Mouse (Mus musculus) MEL (cell line): Measurements from ENCODE around the gene Arhgef25. TPM values are rescaled to one million over a fixed set of nuclear protein-coding genes. Genes with fewer than 3 reads are reported as not detected.
"Not testable (repeated sequence)": the region's sequence is repeated elsewhere in the genome, so short reads cannot be mapped to it uniquely, and the experiment has no call there.

Experiments
- DNase-seq: peaks from one replicate; pipeline ENCODE4 v3.0.0; 2011; ENCODE audit warnings: low read depth, low spot score
- H3K27ac ChIP-seq: 2 replicates; pipeline ENCODE4 v1.5.1; 2012; ENCODE audit warnings: low read depth, mild to moderate bottlenecking, control low read depth, low read length, moderate library complexity; ENCODE audit not compliant: control insufficient read depth
- H3K27me3 ChIP-seq, 2 experiments: fragments of 150-350 bp in 1 of 2; sonication (generic) in 1 of 2; 2 replicates each; pipeline ENCODE4 v1.6.1; 2012; ENCODE audit warnings: low read length in 2 of 2, mild to moderate bottlenecking in 2 of 2, improper control_type of control experiment in 1 of 2, moderate library complexity in 1 of 2; ENCODE audit not compliant: insufficient read depth in 2 of 2, control insufficient read depth in 1 of 2
- H3K36me3 ChIP-seq, 2 experiments: 2 replicates each; pipeline ENCODE4 v1.6.1; 2012 to 2014; ENCODE audit warnings: low read length in 2 of 2, improper control_type of control experiment in 1 of 2, inconsistent platforms in 1 of 2, mild to moderate bottlenecking in 1 of 2; ENCODE audit not compliant: insufficient read depth in 2 of 2, control insufficient read depth in 1 of 2
- H3K4me1 ChIP-seq, 2 experiments: fragments of 150-350 bp in 1 of 2; sonication (generic) in 1 of 2; 2 replicates each; pipeline ENCODE4 v1.6.1; 2012; ENCODE audit warnings: low read length in 2 of 2, improper control_type of control experiment in 1 of 2, mild to moderate bottlenecking in 1 of 2; ENCODE audit not compliant: insufficient read depth in 2 of 2, control insufficient read depth in 1 of 2
- H3K4me3 ChIP-seq, 2 experiments: fragments of 150-350 bp in 1 of 2; sonication (generic) in 1 of 2; 2 replicates each; pipeline ENCODE4 v1.5.1; 2012; ENCODE audit warnings: low read depth in 2 of 2, low read length in 2 of 2, mild to moderate bottlenecking in 2 of 2, moderate library complexity in 2 of 2, control low read depth in 1 of 2, improper control_type of control experiment in 1 of 2; ENCODE audit not compliant: control insufficient read depth in 1 of 2, insufficient read depth in 1 of 2
- H3K79me2 ChIP-seq: 2 replicates; pipeline ENCODE4 v1.6.1; 2012; ENCODE audit warnings: mild to moderate bottlenecking, low read length, moderate library complexity; ENCODE audit not compliant: control insufficient read depth, poor library complexity, insufficient read depth
- H3K9ac ChIP-seq: 2 replicates; pipeline ENCODE4 v1.6.1; 2012; ENCODE audit warnings: low read depth, mild to moderate bottlenecking, control low read depth, low read length, moderate library complexity; ENCODE audit not compliant: control insufficient read depth, poor library complexity, severe bottlenecking
- H3K9me3 ChIP-seq: fragments of 150-350 bp; sonication (generic); replicated peaks from 2 replicates; pipeline ENCODE4 v1.6.1; 2012; ENCODE audit warnings: mild to moderate bottlenecking, low read length, improper control_type of control experiment, moderate library complexity; ENCODE audit not compliant: insufficient read depth
- EP300 ChIP-seq, 2 experiments: IDR thresholded peaks; 2 replicates each; pipeline ENCODE4 v1.6.1; 2011; ENCODE audit warnings: improper control_type of control experiment in 2 of 2, low read length in 2 of 2, low read depth in 1 of 2, mild to moderate bottlenecking in 1 of 2
- GABPA ChIP-seq: IDR thresholded peaks from 2 replicates; pipeline ENCODE4 v1.6.1; 2012; ENCODE audit warnings: low read depth, mild to moderate bottlenecking, inconsistent platforms, low read length, improper control_type of control experiment, moderate library complexity
- MXI1 ChIP-seq: IDR thresholded peaks from 2 replicates; pipeline ENCODE4 v1.6.1; 2011; ENCODE audit warnings: mild to moderate bottlenecking, low read depth, low read length, improper control_type of control experiment
- MYC ChIP-seq: IDR thresholded peaks from 2 replicates; pipeline ENCODE4 v1.6.1; 2011; ENCODE audit warnings: low read depth, mild to moderate bottlenecking, low read length, improper control_type of control experiment, moderate library complexity
- NELFE ChIP-seq: IDR thresholded peaks from 2 replicates; pipeline ENCODE4 v1.6.1; 2011; ENCODE audit warnings: low read depth, low read length, improper control_type of control experiment
- RAD21 ChIP-seq: IDR thresholded peaks from 2 replicates; pipeline ENCODE4 v1.6.1; 2011; ENCODE audit warnings: mild to moderate bottlenecking, low read depth, low read length, improper control_type of control experiment
- SIN3A ChIP-seq: IDR thresholded peaks from 2 replicates; pipeline ENCODE4 v1.6.1; 2012; ENCODE audit warnings: low read length, improper control_type of control experiment, inconsistent platforms
- TBP ChIP-seq: IDR thresholded peaks from 2 replicates; pipeline ENCODE4 v1.8.0; 2011; ENCODE audit warnings: low read depth, low read length, improper control_type of control experiment
- USF2 ChIP-seq, 2 experiments: IDR thresholded peaks; 2 replicates each; pipeline ENCODE4 v1.6.1; 2011 to 2012; ENCODE audit warnings: improper control_type of control experiment in 2 of 2, low read length in 2 of 2, borderline replicate concordance in 1 of 2, inconsistent platforms in 1 of 2, low read depth in 1 of 2, mild to moderate bottlenecking in 1 of 2; ENCODE audit not compliant: insufficient read depth in 1 of 2
- ZKSCAN1 ChIP-seq: IDR thresholded peaks from 2 replicates; pipeline ENCODE4 v1.6.1; 2012; ENCODE audit warnings: low read depth, mild to moderate bottlenecking, inconsistent platforms, low read length, improper control_type of control experiment, moderate library complexity
- ZNF384 ChIP-seq: IDR thresholded peaks from 2 replicates; pipeline ENCODE4 v1.6.1; 2012; ENCODE audit warnings: low read depth, mild to moderate bottlenecking, inconsistent platforms, low read length, improper control_type of control experiment
- polyA plus RNA-seq, 2 experiments: library from polyadenylated mRNA; stranded (reverse) in 1 of 2; unstranded in 1 of 2; fragments of >175 nt in 1 of 2; fragments of >200 nt in 1 of 2; gene quantifications; 2 replicates each; pipeline versions ENCODE4 v1.2.1 to v1.2.4; 2012; ENCODE audit warnings: low replicate concordance in 2 of 2, low read depth in 1 of 2; ENCODE audit not compliant: insufficient read length in 2 of 2, insufficient read depth in 1 of 2, missing spikeins in 1 of 2
- total RNA-seq: library from RNA; depleted of rRNA; stranded (reverse); fragments of 300-350 nt; gene quantifications from 2 replicates; pipeline ENCODE4 v1.2.3, GENCODE M21; 2012

Gene Arhgef25
- total and polyA plus RNA-seq, 3 experiments: 16.9 to 44.6 TPM; not detected in 1

DNA sequence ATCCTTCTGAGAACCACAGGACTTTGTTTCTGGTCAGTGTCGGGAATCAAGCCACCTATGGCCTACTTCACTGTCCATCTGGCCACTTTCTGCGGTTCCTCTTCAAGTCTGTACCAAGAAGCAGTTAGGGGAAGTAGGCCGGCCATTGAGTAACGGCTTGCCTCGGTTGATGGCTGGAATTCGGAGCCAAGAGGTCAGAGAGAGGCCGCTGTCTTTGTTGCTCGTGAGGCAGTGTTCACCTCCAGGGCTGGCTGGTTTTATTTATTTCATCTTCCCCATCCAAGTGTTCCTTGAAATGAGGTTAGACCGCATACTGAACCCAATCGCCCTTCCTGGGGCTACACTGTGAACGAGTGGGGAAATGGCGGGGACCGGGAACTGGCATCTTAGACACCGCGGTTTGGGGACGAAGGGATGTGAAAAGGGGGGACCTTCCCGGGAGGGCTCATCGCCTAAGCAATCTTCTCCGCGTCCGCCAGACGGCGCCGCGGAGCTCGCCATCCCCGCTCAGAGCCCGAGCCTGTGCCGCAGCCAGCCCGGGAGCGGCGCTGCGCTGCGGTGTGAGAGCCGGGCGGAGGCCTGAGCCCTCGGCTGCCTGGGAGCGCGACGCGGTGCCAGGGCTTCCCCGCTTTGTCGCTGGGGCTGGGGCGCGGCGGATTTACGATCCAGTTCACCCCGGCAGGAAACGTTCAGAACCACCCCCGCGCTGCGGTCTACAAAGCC is 25.1 kb downstream of the Arhgef25 start, which contains the start of gene B4galnt1 (continued):
- TF ChIP-seq GABPA (no peak), USF2 (IDR thresholded peaks at IDR 0.05; ENCODE audit: borderline replicate concordance in 1 of 2, insufficient read depth in 1 of 2, low read depth in 1 of 2, low read length in 2 of 2) (no peak), NELFE (peak; percentile 44; the same call in 1 of the 2 replicates), SIN3A (no peak)
- TF ChIP-seq, all 39 proteins: peak for 17

GRCm38 (mm10) chr10:127164190-127164589 is 25.7 kb downstream of the Arhgef25 start:
- Histone ChIP-seq H3K4me1 (peaks cover 2 to 19% of the 10 kb centered on the region in 2 experiments; a peak in 3 of 4 replicates), H3K79me2 (peaks cover 26% of the 10 kb centered on the region), H3K27ac (peak overlapping the region; percentile 88), H3K4me3 (peak overlapping the region; percentile 67 to 68), H3K9me3 (no peaks in the 10 kb centered on the region), H3K27me3 (no peaks in the 10 kb centered on the region), H3K9ac (peak overlapping the region; percentile 91), H3K36me3 (peaks cover 2 to 15% of the 10 kb centered on the region in 2 experiments; a peak in 2 of 4 replicates)
- TF ChIP-seq GABPA (no peak), TBP (peak; percentile 94)
- no peak for DNase-seq

DNA sequence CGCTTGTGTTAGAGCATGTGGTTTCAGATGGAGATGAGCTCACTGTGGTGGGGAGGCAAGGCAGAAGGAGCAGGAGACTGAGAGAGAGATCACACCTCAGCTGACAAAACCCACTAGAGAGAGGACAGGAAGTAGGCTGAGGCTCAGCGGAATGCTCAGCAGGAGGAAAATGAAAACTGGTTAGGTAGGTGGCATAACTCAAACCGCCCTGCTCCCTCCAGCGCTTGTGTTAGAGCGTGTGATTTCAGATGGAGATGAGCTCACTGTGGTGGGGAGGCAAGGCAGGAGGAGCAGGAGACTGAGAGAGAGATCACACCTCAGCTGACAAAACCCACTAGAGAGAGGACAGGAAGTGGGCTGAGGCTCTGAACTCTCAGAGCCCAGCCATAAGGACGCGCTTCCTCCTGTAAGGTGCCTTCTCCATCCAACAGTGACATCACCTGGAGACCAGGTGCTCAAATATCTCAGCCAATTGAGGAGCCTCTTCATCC is 27.1 kb downstream of the Arhgef25 start:
- Histone ChIP-seq H3K4me1 (peaks cover 2 to 23% of the 10 kb centered on the region in 2 experiments; a peak in 3 of 4 replicates), H3K79me2 (peaks cover 24% of the 10 kb centered on the region), H3K36me3 (peaks cover 0 to 15% of the 10 kb centered on the region in 2 experiments; a peak in 2 of 4 replicates)
- not testable (repeated sequence) for DNase-seq, H3K9ac ChIP-seq, H3K9me3 ChIP-seq, H3K27ac ChIP-seq, H3K4me3 ChIP-seq, H3K27me3 ChIP-seq

- no peak overlapping the region for H3K4me3 ChIP-seq
- peak; percentile 60 for DNase-seq
- no peak overlapping the region for H3K9ac ChIP-seq
- peaks cover 2 to 20% of the 10 kb centered on the region in 2 experiments; a peak in 3 of 4 replicates for H3K4me1 ChIP-seq
- H3K27me3 ChIP-seq: no peaks in the 10 kb centered on the region
- H3K9me3 ChIP-seq: no peaks in the 10 kb centered on the region
- H3K36me3 ChIP-seq: peaks cover 0 to 15% of the 10 kb centered on the region in 2 experiments; a peak in 2 of 4 replicates
- H3K79me2 ChIP-seq: peaks cover 11% of the 10 kb centered on the region
- TF ChIP-seq MYC: peak; percentile 42; the same call in 1 of the 2 replicates
- peak; percentile 49 for TF ChIP-seq SIN3A
- no peak for TF ChIP-seq ZKSCAN1
- peak; percentile 19; the same call in 1 of the 2 replicates for TF ChIP-seq MXI1
- TF ChIP-seq EP300 (IDR thresholded peaks at IDR 0.05; ENCODE audit: low read depth in 1 of 2, low read length in 2 of 2): peak; percentile 17 to 40; a peak in 2 of 4 replicates
- peak; percentile 90 for TF ChIP-seq ZNF384
- TF ChIP-seq RAD21: no peak
- H3K27ac ChIP-seq: no peak overlapping the region
These were observed 29.2 kb downstream of the Arhgef25 start for GRCm38 (mm10) chr10:127160728-127161127.
